Mouse (Mus musculus) liver, embryonic 15.5 days (tissue): ENCODE results near the gene Myoc. TPM values are rescaled to one million over a fixed set of nuclear protein-coding genes. Genes with fewer than 3 reads are reported as not detected.
"Not testable (repeated sequence)": the region's sequence is repeated elsewhere in the genome, so short reads cannot be mapped to it uniquely, and the experiment has no call there.

ENCODE experiments used
- ATAC-seq: fragments of 200-750 bp; cut with Nextera tagmentation; 2 replicates; pipeline ENCODE4 v1.8.0; 2017; ENCODE audit warnings: moderate number of reproducible peaks, mild to moderate bottlenecking, moderate library complexity; ENCODE audit not compliant: insufficient read depth
- H3K27ac ChIP-seq: fragments of 300-500 bp; sonication (generic); replicated peaks from 2 replicates; pipeline ENCODE4 v1.5.1; 2015; ENCODE audit warnings: mild to moderate bottlenecking, inconsistent platforms
- H3K27me3 ChIP-seq: fragments of 300-500 bp; sonication (generic); 2 replicates; pipeline ENCODE4 v1.6.1; 2015; ENCODE audit warnings: mild to moderate bottlenecking, inconsistent platforms
- H3K36me3 ChIP-seq: fragments of 300-500 bp; sonication (generic); replicated peaks from 2 replicates; pipeline ENCODE4 v1.6.1; 2015; ENCODE audit warnings: moderate library complexity, mild to moderate bottlenecking, inconsistent platforms
- H3K4me1 ChIP-seq: fragments of 300-500 bp; sonication (generic); replicated peaks from 2 replicates; pipeline ENCODE4 v1.6.1; 2015; ENCODE audit warnings: inconsistent platforms
- H3K4me2 ChIP-seq: fragments of 300-500 bp; sonication (generic); 2 replicates; pipeline ENCODE4 v1.6.1; 2015; ENCODE audit warnings: moderate library complexity, mild to moderate bottlenecking, inconsistent platforms
- H3K4me3 ChIP-seq: fragments of 300-500 bp; sonication (generic); replicated peaks from 2 replicates; pipeline ENCODE4 v1.5.1; 2015; ENCODE audit warnings: mild to moderate bottlenecking, inconsistent platforms
- H3K9ac ChIP-seq: fragments of 300-500 bp; sonication (generic); 2 replicates; pipeline ENCODE4 v1.6.1; 2015; ENCODE audit warnings: moderate library complexity, mild to moderate bottlenecking, inconsistent platforms
- H3K9me3 ChIP-seq: fragments of 300-500 bp; sonication (generic); replicated peaks from 2 replicates; pipeline ENCODE4 v1.6.1; 2016; ENCODE audit warnings: inconsistent platforms
- WGBS: fragments of 180-500 bp; shearing (Covaris S2); methylation state at CpG from one replicate; pipeline ENCODE4 v1.1.7; 2015; ENCODE audit warnings: mixed read lengths; ENCODE audit not compliant: insufficient replicate concordance; 5-methylcytosine and 5-hydroxymethylcytosine counted together
- polyA plus RNA-seq: library from polyadenylated mRNA; unstranded; fragments of >200 nt; fragmentation: Nextera tagmentation; extraction: Ambion mirVana; gene quantifications from 2 replicates; pipeline ENCODE4 v1.2.1, GENCODE M21; 2015

Gene Myoc
- polyA plus RNA-seq, 1 experiment from 2014 or later: not detected

- no peak for ATAC-seq
- Histone ChIP-seq H3K9me3 (no peaks in the 10 kb centered on the region), H3K27ac (no peak overlapping the region), H3K4me2 (no peak overlapping the region), H3K9ac (no peak overlapping the region), H3K36me3 (no peaks in the 10 kb centered on the region), H3K27me3 (no peaks in the 10 kb centered on the region), H3K4me3 (no peak overlapping the region), H3K4me1 (no peaks in the 10 kb centered on the region)
- WGBS: 2% methylated on average over 4 of the region's 4 CpGs
Observed at GRCm38 (mm10) chr1:162623895-162624294, 15.1 kb upstream of the Myoc start.

- WGBS: 24% methylated on average over 7 of the region's 7 CpGs
- Histone ChIP-seq H3K4me1 (no peaks in the 10 kb centered on the region), H3K27ac (no peak overlapping the region), H3K9me3 (no peaks in the 10 kb centered on the region), H3K27me3 (no peaks in the 10 kb centered on the region), H3K9ac (no peak overlapping the region), H3K4me2 (no peak overlapping the region; the same call in 1 of the 2 replicates), H3K4me3 (no peak overlapping the region), H3K36me3 (no peaks in the 10 kb centered on the region)
- ATAC-seq: no peak
Observed at GRCm38 (mm10) chr1:162625229-162625628, 13.7 kb upstream of the Myoc start.

- H3K9me3 ChIP-seq, H3K4me2 ChIP-seq, H3K27ac ChIP-seq, H3K4me3 ChIP-seq, ATAC-seq, H3K36me3 ChIP-seq, H3K27me3 ChIP-seq, H3K4me1 ChIP-seq, H3K9ac ChIP-seq: not testable (repeated sequence)
- WGBS: 70% methylated on average over 4 of the region's 4 CpGs
Observed at GRCm38 (mm10) chr1:162627821-162628220, 11.1 kb upstream of the Myoc start.

- H3K9ac ChIP-seq, H3K4me3 ChIP-seq, H3K27me3 ChIP-seq, H3K4me1 ChIP-seq, H3K4me2 ChIP-seq, H3K27ac ChIP-seq, ATAC-seq, H3K9me3 ChIP-seq, H3K36me3 ChIP-seq: not testable (repeated sequence)
- 75% methylated on average over 15 of the region's 15 CpGs for WGBS
Observed at GRCm38 (mm10) chr1:162628326-162628725, 10.6 kb upstream of the Myoc start.

- not testable (repeated sequence) for H3K27me3 ChIP-seq, H3K4me1 ChIP-seq, H3K4me2 ChIP-seq, ATAC-seq, H3K4me3 ChIP-seq, H3K27ac ChIP-seq, H3K9me3 ChIP-seq, H3K36me3 ChIP-seq, H3K9ac ChIP-seq
- WGBS: 21% methylated on average over 1 of the region's 1 CpGs
Observed at GRCm38 (mm10) chr1:162635291-162635931, 3.5 kb upstream of the Myoc start.

GRCm38 (mm10) chr1:162636516-162636915, 2.4 kb upstream of the Myoc start:
- WGBS: 59% methylated on average over 3 of the region's 3 CpGs
- ATAC-seq: no peak
- Histone ChIP-seq H3K9ac (no peak overlapping the region), H3K36me3 (no peaks in the 10 kb centered on the region), H3K9me3 (no peaks in the 10 kb centered on the region), H3K4me2 (no peak overlapping the region), H3K27ac (no peak overlapping the region), H3K27me3 (no peaks in the 10 kb centered on the region), H3K4me1 (no peaks in the 10 kb centered on the region), H3K4me3 (no peak overlapping the region)

- Histone ChIP-seq H3K27me3 (no peaks in the 10 kb centered on the region), H3K4me2 (no peak overlapping the region), H3K9ac (no peak overlapping the region), H3K27ac (no peak overlapping the region), H3K9me3 (no peaks in the 10 kb centered on the region), H3K4me3 (no peak overlapping the region), H3K4me1 (no peaks in the 10 kb centered on the region), H3K36me3 (no peaks in the 10 kb centered on the region)
- no peak for ATAC-seq
- WGBS: 66% methylated on average over 4 of the region's 4 CpGs
Observed at GRCm38 (mm10) chr1:162638535-162638934, 420 bp upstream of the Myoc start.

- ATAC-seq: no peak
- 56% methylated on average over 1 of the region's 1 CpGs for WGBS
Observed at GRCm38 (mm10) chr1:162639861-162640260, 906 bp downstream of the Myoc start.

GRCm38 (mm10) chr1:162642591-162642990, 3.6 kb downstream of the Myoc start:
- ATAC-seq: no peak
- 51% methylated on average over 3 of the region's 3 CpGs for whole genome bisulfite sequencing
- no peak overlapping the region for H3K9ac ChIP-seq

More at GRCm38 (mm10) chr1:162639861-162640260, 906 bp downstream of the Myoc start:
- no peak overlapping the region for H3K4me2 ChIP-seq
- H3K9ac ChIP-seq: no peak overlapping the region
- no peak overlapping the region for H3K4me3 ChIP-seq
- no peaks in the 10 kb centered on the region for H3K36me3 ChIP-seq
- H3K9me3 ChIP-seq: no peaks in the 10 kb centered on the region
- no peaks in the 10 kb centered on the region for H3K27me3 ChIP-seq
- H3K4me1 ChIP-seq: no peaks in the 10 kb centered on the region
- no peak overlapping the region for H3K27ac ChIP-seq

GRCm38 (mm10) chr1:162643752-162644151, 4.8 kb downstream of the Myoc start:
- Histone ChIP-seq H3K27ac (no peak overlapping the region), H3K4me2 (no peak overlapping the region), H3K9me3 (no peaks in the 10 kb centered on the region), H3K4me3 (no peak overlapping the region), H3K36me3 (no peaks in the 10 kb centered on the region), H3K4me1 (no peaks in the 10 kb centered on the region), H3K9ac (no peak overlapping the region), H3K27me3 (no peaks in the 10 kb centered on the region)
- ATAC-seq: no peak
- 43% methylated on average over 4 of the region's 4 CpGs for WGBS

More at GRCm38 (mm10) chr1:162642591-162642990, 3.6 kb downstream of the Myoc start:
- Histone ChIP-seq H3K27ac (no peak overlapping the region), H3K9me3 (no peaks in the 10 kb centered on the region), H3K4me2 (no peak overlapping the region), H3K4me1 (no peaks in the 10 kb centered on the region), H3K27me3 (no peaks in the 10 kb centered on the region), H3K4me3 (no peak overlapping the region), H3K36me3 (no peaks in the 10 kb centered on the region)

GRCm38 (mm10) chr1:162646083-162646686, 7.2 kb downstream of the Myoc start:
- Histone ChIP-seq H3K36me3 (no peaks in the 10 kb centered on the region), H3K4me3 (no peak overlapping the region), H3K27me3 (no peaks in the 10 kb centered on the region), H3K9ac (no peak overlapping the region), H3K9me3 (no peaks in the 10 kb centered on the region), H3K27ac (no peak overlapping the region), H3K4me2 (no peak overlapping the region), H3K4me1 (no peaks in the 10 kb centered on the region)
- WGBS: 55% methylated on average over 10 of the region's 10 CpGs
- no peak for ATAC-seq

GRCm38 (mm10) chr1:162648416-162648815, 9.5 kb downstream of the Myoc start:
- Histone ChIP-seq H3K4me3 (no peak overlapping the region), H3K4me1 (no peaks in the 10 kb centered on the region), H3K4me2 (no peak overlapping the region), H3K36me3 (no peaks in the 10 kb centered on the region), H3K27me3 (no peaks in the 10 kb centered on the region), H3K9me3 (no peaks in the 10 kb centered on the region), H3K27ac (no peak overlapping the region), H3K9ac (no peak overlapping the region)
- WGBS: 79% methylated on average over 14 of the region's 14 CpGs
- ATAC-seq: no peak
